Mouse (Mus musculus) gastrocnemius, adult 2 months (tissue): ENCODE measurements at regions not wholly inside any gene's neighbourhood (a gene's known extent, or its start where the extent isn't known, plus 50 kb on each side); places are given as distances from the start of the nearest gene placed in this dataset.

ENCODE experiments used
- DNase-seq: peaks from one replicate; pipeline ENCODE4 v3.0.0; 2022
- H3K27ac ChIP-seq: fragments of 200-600 bp; 2 replicates; pipeline ENCODE4 v1.8.1; 2022; ENCODE audit warnings: mild to moderate bottlenecking
- H3K4me3 ChIP-seq: fragments of 200-600 bp; 2 replicates; pipeline ENCODE4 v1.8.1; 2022; ENCODE audit warnings: mild to moderate bottlenecking, moderate library complexity
- CTCF ChIP-seq: fragments of 200-600 bp; IDR thresholded peaks from 2 replicates; pipeline ENCODE4 v1.8.1; 2022; ENCODE audit warnings: antibody characterized with exemption, mild to moderate bottlenecking, moderate library complexity
- intact Hi-C: fragments of 180-260 bp; cut with DNase I; formaldehyde crosslinking; loops from one replicate; pipeline ENCODE4 v1.15.1; 2025

GRCm38 (mm10) chr6:16999451-17000139, 65.4 kb upstream of the Tes start:
- no peak overlapping the region for H3K27ac ChIP-seq
- no peak for DNase-seq
- no peak for TF ChIP-seq CTCF
- intact Hi-C loops = no loop called here
- peak overlapping the region; percentile 44 for H3K4me3 ChIP-seq

- no peak overlapping the region for H3K27ac ChIP-seq
- no peak overlapping the region for H3K4me3 ChIP-seq
- TF ChIP-seq CTCF = no peak
- no peak for DNase-seq
- intact Hi-C loops = no loop called here
Measured at GRCm38 (mm10) chr6:16995495-16995936, 69.4 kb upstream of the Tes start.

- peak; percentile 58 for TF ChIP-seq CTCF
- no peak overlapping the region for H3K27ac ChIP-seq
- intact Hi-C loops = no loop called here
Measured at GRCm38 (mm10) chr6:16994711-16995110, 70.2 kb upstream of the Tes start.

GRCm38 (mm10) chr6:16991996-16992591, 72.9 kb upstream of the Tes start:
- Histone ChIP-seq H3K27ac (no peak overlapping the region), H3K4me3 (no peak overlapping the region)
- no peak for DNase-seq
- TF ChIP-seq CTCF = no peak
- intact Hi-C loops = no loop called here

More at GRCm38 (mm10) chr6:16994711-16995110, 70.2 kb upstream of the Tes start:
- no peak overlapping the region for H3K4me3 ChIP-seq
- DNase-seq = no peak

- peak; percentile 80 for TF ChIP-seq CTCF
- H3K27ac ChIP-seq = no peak overlapping the region
- intact Hi-C loops = no loop called here
- peak; percentile 37 for DNase-seq
- no peak overlapping the region for H3K4me3 ChIP-seq
Measured at GRCm38 (mm10) chr6:16978206-16978505, 79.9 kb upstream of the Tfec start.

GRCm38 (mm10) chr6:16977392-16978205, 79.4 kb upstream of the Tfec start:
- Histone ChIP-seq H3K27ac (no peak overlapping the region), H3K4me3 (no peak overlapping the region)
- TF ChIP-seq CTCF = no peak
- DNase-seq = no peak
- intact Hi-C loops = no loop called here

- TF ChIP-seq CTCF = no peak
- no peak for DNase-seq
- intact Hi-C loops = no loop called here
- no peak overlapping the region for H3K4me3 ChIP-seq
- no peak overlapping the region for H3K27ac ChIP-seq
Measured at GRCm38 (mm10) chr6:16965658-16966057, 67.4 kb upstream of the Tfec start.

- no peak overlapping the region for H3K27ac ChIP-seq
- DNase-seq = no peak
- H3K4me3 ChIP-seq = no peak overlapping the region
- TF ChIP-seq CTCF = no peak
- intact Hi-C loops = no loop called here
Measured at GRCm38 (mm10) chr6:16964362-16964761, 66.1 kb upstream of the Tfec start.

- no peak for TF ChIP-seq CTCF
- intact Hi-C loops = no loop called here
- no peak for DNase-seq
- H3K4me3 ChIP-seq = no peak overlapping the region
- H3K27ac ChIP-seq = no peak overlapping the region
Measured at GRCm38 (mm10) chr6:16963958-16964357, 65.7 kb upstream of the Tfec start.

GRCm38 (mm10) chr6:16958102-16958501, 59.9 kb upstream of the Tfec start:
- intact Hi-C loops = no loop called here
- H3K27ac ChIP-seq = no peak overlapping the region
- no peak for TF ChIP-seq CTCF
- H3K4me3 ChIP-seq = no peak overlapping the region
- peak; percentile 24 for DNase-seq

GRCm38 (mm10) chr6:16956771-16957435, 58.7 kb upstream of the Tfec start:
- Histone ChIP-seq H3K27ac (no peak overlapping the region), H3K4me3 (no peak overlapping the region)
- no peak for TF ChIP-seq CTCF
- intact Hi-C loops = no loop called here
- no peak for DNase-seq
